Comparison of ENCODE assay signal across 10 mouse cellular contexts in the genomic region with DNA sequence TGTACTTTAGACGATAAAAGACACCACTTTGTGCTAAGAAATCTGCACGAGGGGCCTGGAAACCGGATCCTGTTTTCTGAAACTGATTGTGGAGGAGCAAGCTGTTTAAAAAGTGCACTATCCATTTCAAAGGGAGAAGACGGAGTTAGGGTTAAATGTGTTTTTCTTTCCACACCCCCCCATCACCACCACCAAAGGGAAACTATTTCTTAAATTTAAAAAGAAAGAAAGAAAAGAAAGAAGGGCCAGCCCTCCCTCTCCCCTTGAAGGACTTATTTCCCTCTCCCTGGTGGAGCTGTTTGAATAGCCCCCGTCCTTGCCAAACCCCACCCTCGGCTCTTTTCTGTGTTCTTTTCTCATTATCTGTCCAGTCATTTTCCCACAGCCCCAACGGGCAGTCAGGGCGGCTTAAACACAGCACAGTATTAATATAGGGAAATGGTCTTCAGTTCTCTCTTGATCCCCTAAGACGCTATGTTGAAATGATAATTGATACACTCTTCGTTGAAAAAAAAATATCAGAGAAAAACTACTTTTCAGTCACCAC.
DNase-seq lines count a peak whose midpoint lies in the region; ATAC-seq and TF ChIP-seq lines count a peak whose summit lies in the region.
"Had no signal": no experiment of that assay in that cellular context is flagged by ENCODE, and none has a peak within 500 bp of the region (broad histone marks: within the 10 kb centered on the region; RNA-seq: fewer than 3 reads in every experiment).

No protein-coding gene starts in this region.

- no peaks in the 10 kb centered on the region for H3K79me2 ChIP-seq in myocyte (ENCODE audit: control insufficient read depth, insufficient read depth)

- intact Hi-C loops in heart, postnatal 25 days (cut with DNase I) = no loop called here

- ATAC-seq in heart, embryonic 15.5 days (replicated peaks; ENCODE audit: insufficient number of reproducible peaks, insufficient read depth, low FRiP score, low read depth) = 0 out of 2 replicates have a peak, but pooled peaks have one; percentile 33
- ATAC-seq in hindbrain, embryonic 13.5 days (ENCODE audit: low FRiP score) = no peak
- ATAC-seq in CD4-positive, CD25-positive, alpha-beta regulatory T cell, adult 4 months = no peak

- no peaks in the 10 kb centered on the region for H3K9me3 ChIP-seq in heart, embryonic 15.5 days (replicated peaks)
- no peaks in the 10 kb centered on the region for H3K9me3 ChIP-seq in embryonic facial prominence, embryonic 10.5 days
- no peaks in the 10 kb centered on the region for H3K9me3 ChIP-seq in hindbrain, embryonic 13.5 days

- no peak overlapping the region for H3K4me2 ChIP-seq in heart, embryonic 15.5 days
- H3K4me2 ChIP-seq in hindbrain, embryonic 13.5 days = peak overlapping the region; percentile 32
- peak overlapping the region; percentile 92 for H3K4me2 ChIP-seq in myocyte (ENCODE audit: low read depth)

- H3K4me3 ChIP-seq in heart, embryonic 15.5 days = no peak overlapping the region
- no peak overlapping the region for H3K4me3 ChIP-seq in embryonic facial prominence, embryonic 10.5 days
- H3K4me3 ChIP-seq in hindbrain, embryonic 13.5 days = no peak overlapping the region
- peak overlapping the region; percentile 19 for H3K4me3 ChIP-seq in myocyte

- TF ChIP-seq POLR2A in myocyte (IDR thresholded peaks at IDR 0.05; ENCODE audit: insufficient read length, low read depth) = no peak

- H3ac ChIP-seq in myocyte (ENCODE audit: control insufficient read depth, insufficient read length) = no peak overlapping the region

- no peaks in the 10 kb centered on the region for H3K27me3 ChIP-seq in heart, embryonic 15.5 days
- peaks cover 14% of the 10 kb centered on the region for H3K27me3 ChIP-seq in embryonic facial prominence, embryonic 10.5 days (replicated peaks; ENCODE audit: low read depth, poor library complexity, severe bottlenecking)
- H3K27me3 ChIP-seq in hindbrain, embryonic 13.5 days = 0 out of 2 replicates have a peak, but pooled peaks cover 3% of the 10 kb centered on the region
- no peaks in the 10 kb centered on the region for H3K27me3 ChIP-seq in myocyte (ENCODE audit: control insufficient read depth, insufficient read depth, insufficient read length)

- no peak overlapping the region for H3K9ac ChIP-seq in heart, embryonic 15.5 days
- H3K9ac ChIP-seq in hindbrain, embryonic 13.5 days = no peak overlapping the region; the same call in 1 of the 2 replicates

- 36% methylated on average over 10 of the region's 10 CpGs for WGBS in heart, embryonic 15.5 days
- WGBS in embryonic facial prominence, embryonic 10.5 days = 13% methylated on average over 10 of the region's 10 CpGs
- WGBS in hindbrain, embryonic 13.5 days = 6% methylated on average over 10 of the region's 10 CpGs

- no peak for DNase-seq in heart, postnatal 25 days (ENCODE audit: low spot score)
- DNase-seq in embryonic facial prominence, embryonic 10.5 days (ENCODE audit: low spot score) = peak; percentile 54
- no peak for DNase-seq in cerebellum, adult 18-20 months
- DNase-seq in kidney, postnatal 36 days = no peak
- DNase-seq: cerebellum, postnatal 10 days; lung, adult 2 months had no signal

- H3K27ac ChIP-seq in heart, embryonic 15.5 days = no peak overlapping the region
- H3K27ac ChIP-seq in embryonic facial prominence, embryonic 10.5 days (replicated peaks) = peak overlapping the region; percentile 77
- H3K27ac ChIP-seq in hindbrain, embryonic 13.5 days = peak overlapping the region; percentile 61

- H3K4me1 ChIP-seq in heart, embryonic 15.5 days (replicated peaks) = peaks cover 15% of the 10 kb centered on the region
- H3K4me1 ChIP-seq in embryonic facial prominence, embryonic 10.5 days = peaks cover 48% of the 10 kb centered on the region
- peaks cover 39% of the 10 kb centered on the region for H3K4me1 ChIP-seq in hindbrain, embryonic 13.5 days (replicated peaks)

- H3K36me3 ChIP-seq in heart, embryonic 15.5 days = no peaks in the 10 kb centered on the region
- no peaks in the 10 kb centered on the region for H3K36me3 ChIP-seq in embryonic facial prominence, embryonic 10.5 days (replicated peaks)
- no peaks in the 10 kb centered on the region for H3K36me3 ChIP-seq in hindbrain, embryonic 13.5 days
- no peaks in the 10 kb centered on the region for H3K36me3 ChIP-seq in myocyte (ENCODE audit: control insufficient read depth, insufficient read depth)

TF ChIP-seq in myocyte, 11 proteins besides CTCF, POLR2A, EP300 and RAD21:
- TF ChIP-seq E2F4 (IDR thresholded peaks at IDR 0.05; ENCODE audit: insufficient read depth) = no peak
- TF ChIP-seq MAX (IDR thresholded peaks at IDR 0.05; ENCODE audit: low read depth) = no peak
- TF ChIP-seq MYOG (IDR thresholded peaks at IDR 0.05; ENCODE audit: control insufficient read depth in 1 of 3, insufficient read depth in 1 of 3, insufficient read length in 2 of 3, low read depth in 2 of 3) = no peak
- no peak for TF ChIP-seq REST (IDR thresholded peaks at IDR 0.05; ENCODE audit: insufficient read depth, insufficient read length)
- no peak for TF ChIP-seq CEBPB (IDR thresholded peaks at IDR 0.05; ENCODE audit: insufficient read depth, poor library complexity, severe bottlenecking)
- TF ChIP-seq TCF12 (IDR thresholded peaks at IDR 0.05; ENCODE audit: insufficient read depth, poor library complexity, severe bottlenecking) = no peak
- no peak for TF ChIP-seq SRF (IDR thresholded peaks at IDR 0.05; ENCODE audit: control insufficient read depth, insufficient read length, low read depth)
- TF ChIP-seq USF1 (IDR thresholded peaks at IDR 0.05; ENCODE audit: low read depth) = no peak
- no peak for TF ChIP-seq MYOD1 (IDR thresholded peaks at IDR 0.05; ENCODE audit: control insufficient read depth in 1 of 3, insufficient read length in 2 of 3, low read depth in 2 of 3)
- no peak for TF ChIP-seq POLR2AphosphoS2 (IDR thresholded peaks at IDR 0.05; ENCODE audit: insufficient read length, low read depth)
- TF ChIP-seq TCF3 (IDR thresholded peaks at IDR 0.05; ENCODE audit: insufficient read length, low read depth) = no peak
TF ChIP-seq in myocyte: peak in this region for 0.
